Mouse (Mus musculus) brain, embryonic 14.5 days (tissue): ENCODE results near the gene Pcyt1a. TPM values are rescaled to one million over a fixed set of nuclear protein-coding genes. Genes with fewer than 3 reads are reported as not detected.

Source experiments
- DNase-seq: peaks from one replicate; pipeline ENCODE4 v3.0.0-alpha.2; 2011; ENCODE audit warnings: low read depth
- CTCF ChIP-seq: fragments of 200-500 bp; IDR thresholded peaks from 2 replicates; pipeline ENCODE4 v1.5.1; 2012; ENCODE audit warnings: inconsistent platforms, mild to moderate bottlenecking, moderate library complexity, borderline replicate concordance; ENCODE audit not compliant: insufficient read depth, insufficient read length; ENCODE audit errors: extremely low read depth
- POLR2A ChIP-seq: fragments of 200-500 bp; IDR thresholded peaks from 2 replicates; pipeline ENCODE4 v1.6.1; 2012; ENCODE audit warnings: mild to moderate bottlenecking, inconsistent platforms, borderline replicate concordance; ENCODE audit not compliant: poor library complexity, insufficient read depth, insufficient read length, severe bottlenecking; ENCODE audit errors: extremely low read depth
- polyA plus RNA-seq: library from polyadenylated mRNA; depleted of rRNA; stranded (reverse); fragments of >200 nt; gene quantifications from 2 replicates; pipeline ENCODE4 v1.2.3, GENCODE M21; 2012

The Pcyt1a gene
- polyA plus RNA-seq, 1 experiment, result 37.2 TPM

GRCm38 (mm10) chr16:32506298-32506697 lies 75.6 kb downstream of the Pcyt1a start:
- no peak for DNase-seq
- TF ChIP-seq CTCF, result no peak

- DNase-seq, result no peak
These were observed 76.1 kb downstream of the Pcyt1a start for GRCm38 (mm10) chr16:32506868-32507267.

GRCm38 (mm10) chr16:32507407-32507806 lies 76.7 kb downstream of the Pcyt1a start:
- TF ChIP-seq CTCF (peak; percentile 82), POLR2A (no peak)
- peak; percentile 32 for DNase-seq

More at GRCm38 (mm10) chr16:32506868-32507267, 76.1 kb downstream of the Pcyt1a start:
- no peak for TF ChIP-seq CTCF
- no peak for TF ChIP-seq POLR2A

- DNase-seq, result no peak
- TF ChIP-seq POLR2A (no peak), CTCF (no peak)
These were observed 77.3 kb downstream of the Pcyt1a start for GRCm38 (mm10) chr16:32508035-32508434.

- DNase-seq, result no peak
- TF ChIP-seq CTCF (no peak), POLR2A (no peak)
These were observed 77.9 kb downstream of the Pcyt1a start for GRCm38 (mm10) chr16:32508506-32509065.

GRCm38 (mm10) chr16:32509066-32509942 lies 78.6 kb downstream of the Pcyt1a start:
- DNase-seq, result peak; percentile 39
- TF ChIP-seq CTCF (no peak), POLR2A (no peak)

GRCm38 (mm10) chr16:32510399-32511337 lies 79.9 kb downstream of the Pcyt1a start:
- TF ChIP-seq CTCF (no peak), POLR2A (no peak)
- no peak for DNase-seq

GRCm38 (mm10) chr16:32511338-32511734 lies 80.6 kb downstream of the Pcyt1a start:
- DNase-seq, result no peak
- TF ChIP-seq POLR2A (no peak), CTCF (no peak)

- no peak for DNase-seq
- no peak for TF ChIP-seq CTCF
- TF ChIP-seq POLR2A, result no peak
These were observed 81.2 kb downstream of the Pcyt1a start for GRCm38 (mm10) chr16:32511827-32512490.

- DNase-seq, result no peak
- no peak for TF ChIP-seq CTCF
- TF ChIP-seq POLR2A, result no peak
These were observed 82.2 kb downstream of the Pcyt1a start for GRCm38 (mm10) chr16:32512921-32513320.

GRCm38 (mm10) chr16:32513401-32513800 lies 82.7 kb downstream of the Pcyt1a start:
- TF ChIP-seq POLR2A, result no peak
- no peak for TF ChIP-seq CTCF
- no peak for DNase-seq

- DNase-seq, result no peak
- TF ChIP-seq CTCF, result no peak
- TF ChIP-seq POLR2A, result no peak
These were observed 83.2 kb downstream of the Pcyt1a start for GRCm38 (mm10) chr16:32513948-32514347.
